Mouse (Mus musculus): ENCODE data around the gene Thap4.

DNA sequence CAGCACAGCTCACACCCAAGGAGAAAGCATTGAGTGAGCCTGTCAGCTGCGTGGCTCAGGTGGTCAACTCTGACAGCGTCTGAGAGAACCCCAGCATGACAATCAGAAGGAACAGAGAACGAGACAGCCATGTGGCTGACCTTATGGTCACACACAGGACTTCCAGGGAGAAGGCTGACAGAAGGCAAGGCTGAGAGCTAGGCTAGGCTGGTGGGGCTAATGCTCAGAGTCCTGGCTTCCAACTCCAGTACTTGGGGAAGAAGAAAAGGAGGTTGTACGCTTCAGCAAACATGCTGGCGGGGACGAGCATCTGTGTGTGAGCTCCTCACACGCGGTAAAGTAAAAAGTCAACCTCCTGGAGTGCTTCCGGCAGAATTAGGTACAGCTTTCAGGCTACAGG is 50.3 kb downstream of the Thap4 start:
- no peak for TF ChIP-seq CTCF (IDR thresholded peaks at IDR 0.05; ENCODE audit: extremely low read depth, insufficient read depth, low read length)
- TF ChIP-seq POLR2A (IDR thresholded peaks at IDR 0.05; ENCODE audit: extremely low read depth, insufficient read depth, low read length), result no peak

All from cortical plate, adult 2 months (tissue).